Mouse (Mus musculus) kidney, adult 18-20 months (tissue): ENCODE results near the gene Rnf185.

Source experiments
- DNase-seq: peaks from one replicate; pipeline ENCODE4 v3.0.0; 2021

Gene Rnf185

DNA sequence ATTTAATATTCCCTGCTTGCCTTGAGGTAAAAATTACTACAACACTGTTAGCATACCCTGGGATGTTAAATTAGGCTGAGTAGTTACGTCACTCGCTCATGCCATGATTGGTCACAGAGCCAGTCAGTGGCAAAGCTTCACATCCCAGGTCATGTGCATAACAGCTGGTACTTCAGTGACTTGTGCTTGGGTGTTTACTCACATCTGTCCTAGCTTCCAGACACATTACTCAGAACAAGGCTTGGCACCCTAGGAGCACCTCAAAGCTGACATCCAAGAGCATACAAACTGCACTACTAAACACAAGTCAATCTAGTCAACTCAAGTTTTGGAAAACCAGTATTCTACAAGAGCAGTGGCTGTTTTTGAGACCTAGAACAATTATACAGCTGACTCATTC is 9.1 kb downstream of the Rnf185 start:
- no peak for DNase-seq

- DNase-seq = no peak
Measured at GRCm38 (mm10) chr11:3442677-3443076, 9.5 kb downstream of the Rnf185 start.

DNA sequence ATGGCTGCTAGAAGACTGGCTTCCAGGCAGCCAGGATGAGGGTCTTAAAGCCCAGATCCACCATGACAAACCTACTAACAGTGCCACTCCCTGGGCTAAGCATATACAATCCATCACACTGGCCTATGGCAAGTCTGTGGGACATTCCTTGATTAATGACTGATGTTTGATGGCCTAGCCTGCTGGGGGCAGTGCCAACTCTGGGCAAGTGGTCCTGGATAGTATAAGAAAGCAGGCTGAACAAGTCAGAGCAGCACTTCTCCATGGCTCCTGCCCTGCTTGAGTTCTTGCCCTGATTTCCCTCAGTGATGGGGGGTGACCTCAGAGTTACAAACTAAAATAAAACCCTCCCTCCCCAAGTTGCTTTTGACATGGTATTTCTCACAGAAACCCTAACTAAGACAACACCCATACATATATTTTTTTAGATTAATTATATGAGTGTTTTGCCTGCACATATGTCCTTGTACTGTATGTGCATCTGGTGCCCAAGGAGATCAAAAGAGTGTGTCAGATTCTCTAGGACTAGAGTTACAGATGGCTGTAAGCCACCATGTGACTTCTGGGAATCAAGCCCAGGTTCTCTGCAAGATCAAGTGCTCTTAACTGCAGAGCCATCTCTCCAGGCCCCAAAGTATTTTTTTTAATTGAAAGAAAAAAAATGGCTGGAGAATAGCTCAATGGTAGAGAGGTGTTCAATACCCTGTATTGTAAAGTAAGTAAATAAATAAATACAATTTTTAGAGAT is 10.3 kb downstream of the Rnf185 start:
- DNase-seq = no peak

DNA sequence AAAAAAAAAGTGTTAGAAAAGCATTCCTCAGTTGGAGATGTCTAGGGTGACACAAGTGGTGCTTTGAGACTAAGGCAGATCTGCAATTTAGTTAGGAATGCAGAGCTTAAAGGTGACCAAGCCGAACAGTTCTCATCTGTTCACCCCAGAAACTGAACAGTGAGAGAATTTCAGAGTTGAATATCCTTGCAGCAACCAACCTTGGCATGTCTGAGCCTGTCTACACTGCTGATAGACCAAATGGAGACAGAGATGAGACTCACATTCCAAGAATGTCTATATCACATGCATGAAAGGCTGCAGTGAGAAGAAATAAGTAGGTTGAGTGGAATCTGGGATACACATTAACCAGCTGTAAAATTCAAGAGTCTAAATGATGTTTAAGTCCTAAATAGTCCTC is 14.5 kb downstream of the Rnf185 start:
- DNase-seq = no peak

DNA sequence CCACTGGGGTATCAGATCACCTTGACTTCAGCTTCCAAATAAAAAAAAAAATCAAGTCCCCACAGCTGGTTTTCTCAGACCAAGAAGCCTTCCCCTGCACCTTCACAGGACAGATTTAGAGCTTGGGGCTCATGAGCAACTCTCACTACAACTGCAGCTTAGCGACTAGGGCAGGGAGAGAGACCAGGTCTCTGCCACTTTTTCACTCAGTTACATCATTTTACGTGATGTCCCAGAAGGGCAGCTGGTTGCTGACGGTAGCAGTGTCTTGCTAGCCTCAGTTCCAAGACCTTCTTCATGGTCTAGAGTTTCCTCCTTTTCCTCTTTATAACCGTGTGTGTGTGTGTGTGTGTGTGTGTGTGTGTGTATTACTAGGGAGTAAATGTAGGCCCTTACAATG is 18.4 kb downstream of the Rnf185 start:
- no peak for DNase-seq

DNA sequence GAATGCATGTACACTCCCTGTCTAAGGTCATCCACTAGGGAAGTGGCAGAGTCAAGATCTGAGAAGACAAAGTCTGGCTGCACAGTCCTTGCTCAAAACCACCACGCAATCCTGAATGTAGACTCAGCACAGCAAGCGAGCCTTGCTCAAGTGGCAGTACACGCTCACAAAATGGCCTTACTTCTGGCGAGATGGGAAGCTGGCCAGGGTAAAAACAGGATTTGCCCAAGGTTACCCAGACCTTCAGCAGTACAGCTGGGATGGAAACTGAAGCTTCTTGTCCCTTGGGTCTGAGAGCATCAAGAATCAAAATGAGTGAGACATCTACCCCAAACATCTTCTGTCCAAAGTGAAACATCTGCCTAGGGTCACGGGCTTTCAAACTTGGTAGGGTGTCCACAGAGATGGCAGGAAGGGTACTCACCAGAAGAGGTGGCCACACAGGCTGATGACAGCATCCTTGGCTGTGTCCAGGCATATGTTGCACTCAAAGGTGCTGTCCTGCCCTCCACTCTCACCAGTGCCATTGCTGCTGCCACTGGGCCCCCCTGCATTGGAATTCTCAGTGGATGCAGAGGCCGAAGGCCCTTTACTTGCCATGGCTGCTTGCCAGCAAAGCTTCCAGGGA is 20.1 kb downstream of the Rnf185 start:
- DNase-seq = no peak

DNA sequence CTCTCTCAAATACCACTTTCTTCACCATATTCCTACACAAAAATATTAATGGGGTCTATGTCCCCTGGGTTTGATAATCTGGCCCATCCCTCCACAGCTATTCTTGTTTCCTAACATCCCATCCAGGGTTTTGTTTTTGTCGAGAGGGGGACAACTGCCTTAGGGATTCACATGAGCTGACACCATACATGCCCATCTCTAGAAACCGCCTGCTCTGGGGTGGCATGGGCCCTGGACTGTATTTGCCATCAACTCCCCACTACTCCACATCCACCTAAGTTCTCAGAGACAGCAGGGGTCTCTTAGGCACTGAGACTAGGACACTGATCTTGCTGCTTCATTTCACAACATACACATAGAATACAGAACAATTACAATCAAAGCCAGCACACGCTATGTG is 20.6 kb downstream of the Rnf185 start:
- no peak for DNase-seq

- DNase-seq = no peak
Measured at GRCm38 (mm10) chr11:3428632-3429031, 23.5 kb downstream of the Rnf185 start.

GRCm38 (mm10) chr11:3427697-3428230 is 24.4 kb downstream of the Rnf185 start:
- peak; percentile 37 for DNase-seq

GRCm38 (mm10) chr11:3422242-3422641 is 29.9 kb downstream of the Rnf185 start:
- DNase-seq = no peak

DNA sequence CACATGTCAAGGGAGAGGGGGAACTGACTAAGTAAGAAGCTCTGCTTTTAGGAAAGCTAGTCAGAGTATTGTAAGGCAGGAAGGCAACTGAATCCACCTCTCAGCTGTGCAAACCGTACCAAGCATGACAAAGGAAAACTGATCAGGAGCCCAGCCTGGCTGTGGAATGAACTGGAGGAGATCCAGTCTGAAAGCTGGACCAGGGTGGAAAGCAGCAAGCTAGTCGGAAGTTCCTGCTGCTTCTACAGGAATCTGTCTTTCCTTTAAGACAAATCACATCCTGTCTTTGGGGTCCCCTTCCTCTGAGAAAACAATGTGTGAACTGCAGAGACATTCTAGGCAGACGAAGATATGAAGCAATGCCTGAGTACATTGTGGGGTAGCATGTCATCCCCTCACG is 33.4 kb downstream of the Rnf185 start:
- DNase-seq = peak; percentile 31

DNA sequence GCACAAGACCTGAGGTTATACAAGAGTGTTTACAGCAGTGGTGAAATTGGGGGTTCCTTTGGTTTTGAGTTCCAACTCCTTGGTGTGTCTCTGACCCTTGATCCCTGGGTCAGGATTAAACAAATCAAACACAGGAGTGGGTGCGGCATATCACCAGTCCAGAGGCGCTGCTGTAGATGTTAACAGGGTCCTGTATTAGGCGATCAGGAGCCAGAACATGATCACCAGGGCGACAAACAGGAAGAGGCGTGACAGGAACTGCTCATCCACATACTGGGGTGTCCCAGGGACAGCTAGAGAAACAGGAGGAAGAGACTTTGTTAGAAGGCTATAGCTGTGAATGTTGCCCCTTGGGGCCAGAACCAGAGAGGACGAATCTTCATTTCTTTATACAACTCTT is 34.4 kb downstream of the Rnf185 start:
- no peak for DNase-seq

- DNase-seq = no peak
Measured at GRCm38 (mm10) chr11:3416399-3416798, 35.8 kb downstream of the Rnf185 start.

DNA sequence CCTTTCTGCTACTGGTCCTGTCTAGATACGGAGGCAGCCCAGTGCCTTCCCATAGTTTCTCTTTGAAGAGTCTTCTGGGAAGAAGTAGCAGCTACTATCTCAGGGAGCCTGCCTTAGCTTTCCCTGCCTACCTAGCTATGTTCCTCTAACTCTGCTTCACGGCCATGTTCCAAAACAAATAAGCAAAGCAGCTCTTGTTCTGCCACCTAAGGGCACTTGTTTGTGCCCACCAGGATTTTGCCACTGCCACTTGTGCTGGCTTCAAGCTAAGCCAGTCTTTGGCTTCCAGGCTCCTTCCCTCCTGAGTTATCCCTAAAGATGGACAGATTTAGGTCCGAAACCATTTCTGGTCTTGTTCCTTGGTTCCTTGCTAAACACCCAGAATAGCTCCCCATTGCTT is 40.1 kb downstream of the Rnf185 start:
- DNase-seq = no peak

DNA sequence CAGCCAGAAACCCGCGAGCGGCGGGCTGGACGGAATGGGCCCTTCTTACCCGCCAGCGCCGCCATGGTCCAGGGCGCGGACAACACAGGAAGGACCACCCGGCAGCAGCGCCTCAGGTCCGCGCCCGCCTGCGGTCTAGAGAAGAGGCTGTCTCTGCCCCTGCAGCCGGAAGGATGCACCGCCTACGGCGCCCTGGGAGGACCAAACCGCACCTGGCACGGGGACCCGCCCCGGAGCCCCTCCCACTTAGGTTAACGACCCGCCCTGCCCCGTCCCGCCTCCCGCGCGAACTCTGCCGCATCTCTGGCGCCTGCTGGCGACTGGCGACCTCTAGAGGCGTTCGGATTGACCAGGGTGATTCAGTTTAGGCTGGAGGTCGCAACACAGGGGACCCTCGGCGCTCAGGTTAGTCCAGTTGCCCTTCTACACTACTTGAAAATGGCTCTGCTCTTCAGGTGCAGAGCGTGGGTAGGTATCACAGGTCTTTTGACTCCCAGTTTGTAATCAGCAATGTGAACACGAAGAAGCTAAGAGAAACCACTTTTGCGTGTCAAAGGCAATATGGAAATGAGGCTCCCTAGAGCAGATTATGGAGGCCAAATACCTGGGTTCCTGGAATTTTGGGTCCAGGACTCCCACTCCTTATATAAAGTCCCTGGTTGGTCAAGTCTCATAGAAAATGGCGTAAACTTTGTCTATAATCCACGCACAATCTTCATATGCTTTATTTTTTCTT is 43.0 kb downstream of the Rnf185 start, which contains the start of gene Limk2:
TSS of gene Limk2 (minus strand) at position 193 of the 736 bp plus-strand sequence.
- peak; percentile 94 for DNase-seq

GRCm38 (mm10) chr11:3408131-3408996 is 43.8 kb downstream of the Rnf185 start:
- DNase-seq = peak; percentile 27

- DNase-seq = no peak
Measured at GRCm38 (mm10) chr11:3404287-3405047, 47.7 kb downstream of the Rnf185 start.

GRCm38 (mm10) chr11:3403024-3403423 is 49.1 kb downstream of the Rnf185 start:
- no peak for DNase-seq

GRCm38 (mm10) chr11:3398318-3398717 is 53.8 kb downstream of the Rnf185 start:
- no peak for DNase-seq

DNA sequence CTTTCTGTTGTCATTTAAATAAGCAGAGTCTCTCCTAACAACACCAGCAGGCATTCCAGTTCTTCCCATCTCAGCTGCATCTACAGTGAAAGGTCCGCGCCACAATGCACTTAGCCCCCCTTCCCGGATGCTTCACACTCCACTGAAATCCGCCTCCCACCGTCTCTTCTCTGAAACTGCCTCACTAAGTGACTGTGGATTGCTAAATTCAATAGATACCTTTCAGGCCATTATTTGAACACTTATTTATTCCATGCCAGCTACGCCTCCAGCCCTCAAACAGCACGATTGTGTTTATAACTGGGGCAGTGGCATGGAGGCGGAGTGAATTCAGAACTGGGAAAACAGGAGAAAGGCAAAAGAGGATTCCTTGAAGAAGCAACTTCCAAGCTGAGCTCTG is 55.6 kb downstream of the Rnf185 start:
- DNase-seq = no peak

DNA sequence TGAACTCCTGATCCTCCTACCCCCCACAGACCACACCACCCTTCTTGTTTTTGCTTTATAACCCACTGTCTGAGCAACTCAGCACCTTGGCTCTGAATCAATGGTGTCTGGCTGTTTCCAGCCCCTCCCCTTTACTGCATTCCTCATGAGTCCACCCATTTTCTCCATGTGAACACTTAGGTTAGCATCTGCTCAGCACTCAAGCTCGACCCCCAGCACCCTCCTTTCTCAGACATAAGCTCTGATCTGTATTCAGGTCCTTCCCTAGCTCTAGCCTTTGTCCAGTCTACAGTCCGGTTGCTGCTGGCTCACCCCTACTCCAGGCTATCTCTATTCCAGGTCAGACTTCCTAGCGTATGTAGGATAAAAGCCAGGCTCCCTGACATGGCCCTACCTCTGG is 56.1 kb downstream of the Rnf185 start:
- no peak for DNase-seq

- DNase-seq = no peak
Measured at GRCm38 (mm10) chr11:3394520-3394919, 57.6 kb downstream of the Rnf185 start.
